Mouse (Mus musculus) heart, embryonic 12.5 days (tissue): ENCODE results near the gene Alkbh7. TPM values are rescaled to one million over a fixed set of nuclear protein-coding genes. Genes with fewer than 3 reads are reported as not detected.

Source experiments
- ATAC-seq: fragments of 200-750 bp; cut with Nextera tagmentation; 2 replicates; pipeline ENCODE4 v1.8.0; 2017; ENCODE audit warnings: moderate TSS enrichment, moderate library complexity; ENCODE audit not compliant: insufficient number of reproducible peaks, low FRiP score
- H3K27ac ChIP-seq: fragments of 300-500 bp; sonication (generic); 2 replicates; pipeline ENCODE4 v1.5.1; 2016; ENCODE audit warnings: mild to moderate bottlenecking, moderate library complexity; ENCODE audit not compliant: poor library complexity, severe bottlenecking
- H3K27me3 ChIP-seq: fragments of 300-500 bp; sonication (generic); replicated peaks from 2 replicates; pipeline ENCODE4 v1.6.1; 2016; ENCODE audit warnings: mild to moderate bottlenecking, moderate library complexity
- H3K36me3 ChIP-seq: fragments of 300-500 bp; sonication (generic); 2 replicates; pipeline ENCODE4 v1.6.1; 2016; ENCODE audit warnings: mild to moderate bottlenecking, moderate library complexity
- H3K4me1 ChIP-seq: fragments of 300-500 bp; sonication (generic); replicated peaks from 2 replicates; pipeline ENCODE4 v1.6.1; 2016; ENCODE audit warnings: mild to moderate bottlenecking
- H3K4me2 ChIP-seq: fragments of 300-500 bp; sonication (generic); 2 replicates; pipeline ENCODE4 v1.6.1; 2016; ENCODE audit warnings: mild to moderate bottlenecking, moderate library complexity
- H3K4me3 ChIP-seq: fragments of 300-500 bp; sonication (generic); 2 replicates; pipeline ENCODE4 v1.5.1; 2016; ENCODE audit warnings: mild to moderate bottlenecking
- H3K9ac ChIP-seq: fragments of 300-500 bp; sonication (generic); 2 replicates; pipeline ENCODE4 v1.6.1; 2016; ENCODE audit warnings: mild to moderate bottlenecking, moderate library complexity
- H3K9me3 ChIP-seq: fragments of 300-500 bp; sonication (generic); replicated peaks from 2 replicates; pipeline ENCODE4 v1.6.1; 2016; ENCODE audit warnings: mild to moderate bottlenecking, moderate library complexity
- WGBS: fragments of 180-500 bp; shearing (Covaris S2); methylation state at CpG from one replicate; pipeline ENCODE4 v1.1.7; 2016; 5-methylcytosine and 5-hydroxymethylcytosine counted together
- polyA plus RNA-seq: library from polyadenylated mRNA; unstranded; fragments of >200 nt; fragmentation: Nextera tagmentation; extraction: Ambion mirVana; gene quantifications from 2 replicates; pipeline ENCODE4 v1.2.1, GENCODE M21; 2016

The Alkbh7 gene
- polyA plus RNA-seq, result 48.5 and 52.8 TPM in 2 replicates

- H3K4me1 ChIP-seq, result peaks cover 35% of the 10 kb centered on the region
- peak within 1 kb of the TSS; percentile 65; the same call in 1 of the 2 replicates for H3K27ac ChIP-seq
- H3K9me3 ChIP-seq, result no peaks in the 10 kb centered on the region
- no peaks in the 10 kb centered on the region for H3K27me3 ChIP-seq
- peaks cover 58% of the 10 kb centered on the region for H3K36me3 ChIP-seq
- peak within 1 kb of the TSS; percentile 79 for H3K4me2 ChIP-seq
- peak within 1 kb of the TSS; percentile 74 for H3K9ac ChIP-seq
- peak; percentile 99 for ATAC-seq
- WGBS, result under 1% methylated on average over 38 of the region's 38 CpGs
- H3K4me3 ChIP-seq, result peak within 1 kb of the TSS; percentile 84
Measured at GRCm38 (mm10) chr17:56997029-56997667, at the start of gene Alkbh7. Gene Alkbh7, plus strand, starts transcription at chr17:56997339.

GRCm38 (mm10) chr17:56950915-56951314 lies 46.2 kb upstream of the Alkbh7 start:
- no peak for ATAC-seq
- Histone ChIP-seq H3K4me1 (no peaks in the 10 kb centered on the region), H3K9ac (no peak overlapping the region), H3K27ac (no peak overlapping the region), H3K4me3 (no peak overlapping the region), H3K4me2 (no peak overlapping the region), H3K9me3 (0 out of 2 replicates have a peak, but pooled peaks cover 4% of the 10 kb centered on the region), H3K36me3 (no peaks in the 10 kb centered on the region), H3K27me3 (peaks cover 21% of the 10 kb centered on the region; the same call in 1 of the 2 replicates)
- 14% methylated on average over 3 of the region's 3 CpGs for WGBS

GRCm38 (mm10) chr17:56952639-56953038 lies 44.5 kb upstream of the Alkbh7 start:
- H3K4me3 ChIP-seq, result no peak overlapping the region
- 79% methylated on average over 1 of the region's 1 CpGs for WGBS
- H3K4me1 ChIP-seq, result no peaks in the 10 kb centered on the region
- H3K9ac ChIP-seq, result no peak overlapping the region
- H3K4me2 ChIP-seq, result no peak overlapping the region
- H3K9me3 ChIP-seq, result no peaks in the 10 kb centered on the region
- no peak overlapping the region for H3K27ac ChIP-seq
- peaks cover 17% of the 10 kb centered on the region; the same call in 1 of the 2 replicates for H3K27me3 ChIP-seq
- no peak for ATAC-seq
- no peaks in the 10 kb centered on the region for H3K36me3 ChIP-seq

GRCm38 (mm10) chr17:56954871-56955270 lies 42.3 kb upstream of the Alkbh7 start:
- Histone ChIP-seq H3K4me1 (no peaks in the 10 kb centered on the region), H3K4me3 (no peak overlapping the region), H3K36me3 (no peaks in the 10 kb centered on the region), H3K27me3 (peaks cover 17% of the 10 kb centered on the region; the same call in 1 of the 2 replicates), H3K4me2 (no peak overlapping the region), H3K9ac (no peak overlapping the region), H3K27ac (no peak overlapping the region), H3K9me3 (no peaks in the 10 kb centered on the region)
- WGBS, result 69% methylated on average over 7 of the region's 7 CpGs
- no peak for ATAC-seq

- Histone ChIP-seq H3K4me1 (no peaks in the 10 kb centered on the region), H3K27me3 (0 out of 2 replicates have a peak, but pooled peaks cover 14% of the 10 kb centered on the region), H3K9me3 (0 out of 2 replicates have a peak, but pooled peaks cover 3% of the 10 kb centered on the region), H3K4me2 (no peak overlapping the region), H3K9ac (no peak overlapping the region), H3K36me3 (no peaks in the 10 kb centered on the region), H3K4me3 (no peak overlapping the region), H3K27ac (no peak overlapping the region)
- peak; percentile 85 for ATAC-seq
- 22% methylated on average over 11 of the region's 11 CpGs for WGBS
Measured at GRCm38 (mm10) chr17:56957763-56958429, 39.2 kb upstream of the Alkbh7 start.

- H3K4me3 ChIP-seq, result no peak overlapping the region
- no peak for ATAC-seq
- H3K27ac ChIP-seq, result no peak overlapping the region
- H3K27me3 ChIP-seq, result 0 out of 2 replicates have a peak, but pooled peaks cover 7% of the 10 kb centered on the region
- no peak overlapping the region for H3K4me2 ChIP-seq
- 0 out of 2 replicates have a peak, but pooled peaks cover 3% of the 10 kb centered on the region for H3K9me3 ChIP-seq
- 55% methylated on average over 4 of the region's 4 CpGs for WGBS
- H3K4me1 ChIP-seq, result no peaks in the 10 kb centered on the region
- no peak overlapping the region for H3K9ac ChIP-seq
- H3K36me3 ChIP-seq, result no peaks in the 10 kb centered on the region
Measured at GRCm38 (mm10) chr17:56958667-56959066, 38.5 kb upstream of the Alkbh7 start.

GRCm38 (mm10) chr17:56961880-56962279 lies 35.3 kb upstream of the Alkbh7 start:
- ATAC-seq, result no peak
- no peaks in the 10 kb centered on the region for H3K36me3 ChIP-seq
- H3K9ac ChIP-seq, result no peak overlapping the region
- H3K4me1 ChIP-seq, result no peaks in the 10 kb centered on the region
- peaks cover 4% of the 10 kb centered on the region; the same call in 1 of the 2 replicates for H3K27me3 ChIP-seq
- 0 out of 2 replicates have a peak, but pooled peaks cover 3% of the 10 kb centered on the region for H3K9me3 ChIP-seq
- H3K4me2 ChIP-seq, result no peak overlapping the region
- H3K4me3 ChIP-seq, result no peak overlapping the region
- WGBS, result 85% methylated on average over 4 of the region's 4 CpGs
- H3K27ac ChIP-seq, result no peak overlapping the region

GRCm38 (mm10) chr17:56962642-56963405 lies 34.3 kb upstream of the Alkbh7 start:
- H3K27me3 ChIP-seq, result peaks cover 4% of the 10 kb centered on the region; the same call in 1 of the 2 replicates
- no peak overlapping the region for H3K27ac ChIP-seq
- no peak overlapping the region for H3K4me2 ChIP-seq
- WGBS, result 61% methylated on average over 5 of the region's 5 CpGs
- no peaks in the 10 kb centered on the region for H3K4me1 ChIP-seq
- no peak overlapping the region for H3K9ac ChIP-seq
- no peak overlapping the region for H3K4me3 ChIP-seq
- 0 out of 2 replicates have a peak, but pooled peaks cover 3% of the 10 kb centered on the region for H3K9me3 ChIP-seq
- no peaks in the 10 kb centered on the region for H3K36me3 ChIP-seq
- no peak for ATAC-seq

- 0 out of 2 replicates have a peak, but pooled peaks cover 3% of the 10 kb centered on the region for H3K9me3 ChIP-seq
- H3K4me2 ChIP-seq, result no peak overlapping the region
- peaks cover 4% of the 10 kb centered on the region; the same call in 1 of the 2 replicates for H3K27me3 ChIP-seq
- H3K9ac ChIP-seq, result no peak overlapping the region
- no peak overlapping the region for H3K4me3 ChIP-seq
- no peaks in the 10 kb centered on the region for H3K4me1 ChIP-seq
- WGBS, result 74% methylated on average over 6 of the region's 6 CpGs
- no peaks in the 10 kb centered on the region for H3K36me3 ChIP-seq
- H3K27ac ChIP-seq, result no peak overlapping the region
- ATAC-seq, result no peak
Measured at GRCm38 (mm10) chr17:56963646-56964045, 33.5 kb upstream of the Alkbh7 start.

- Histone ChIP-seq H3K4me2 (no peak overlapping the region), H3K4me1 (no peaks in the 10 kb centered on the region), H3K9ac (no peak overlapping the region), H3K27me3 (peaks cover 8% of the 10 kb centered on the region; the same call in 1 of the 2 replicates), H3K36me3 (no peaks in the 10 kb centered on the region), H3K27ac (no peak overlapping the region), H3K4me3 (no peak overlapping the region), H3K9me3 (no peaks in the 10 kb centered on the region)
- 60% methylated on average over 3 of the region's 3 CpGs for WGBS
- no peak for ATAC-seq
Measured at GRCm38 (mm10) chr17:56969321-56969720, 27.8 kb upstream of the Alkbh7 start.

- H3K27me3 ChIP-seq, result peaks cover 7% of the 10 kb centered on the region; the same call in 1 of the 2 replicates
- H3K4me3 ChIP-seq, result no peak overlapping the region
- no peak for ATAC-seq
- H3K9me3 ChIP-seq, result no peaks in the 10 kb centered on the region
- WGBS, result 52% methylated on average over 5 of the region's 5 CpGs
- H3K9ac ChIP-seq, result no peak overlapping the region
- no peaks in the 10 kb centered on the region for H3K36me3 ChIP-seq
- H3K4me2 ChIP-seq, result no peak overlapping the region
- no peak overlapping the region for H3K27ac ChIP-seq
- no peaks in the 10 kb centered on the region for H3K4me1 ChIP-seq
Measured at GRCm38 (mm10) chr17:56970081-56970480, 27.1 kb upstream of the Alkbh7 start.
